Mouse (Mus musculus): ENCODE measurements around the gene Larp6. TPM values are rescaled to one million over a fixed set of nuclear protein-coding genes. Genes with fewer than 3 reads are reported as not detected.

The Larp6 gene
- total and polyA plus RNA-seq, 3 experiments, result not detected

Other genes with a start within 250 kb of the Larp6 start
- 0.08 TPM in 1 of 2 replicates, not detected in the other for gene Thsd4, start 190.9 kb upstream of the Larp6 start, total RNA-seq (2012; rRNA removed)
- gene Thsd4, start 190.9 kb upstream of the Larp6 start, polyA plus RNA-seq (2012; ENCODE audit: insufficient read depth in 1 of 2, insufficient read length in 2 of 2, low read depth in 1 of 2, low replicate concordance in 2 of 2, missing spikeins in 1 of 2), result under 1 TPM in 1 of 2 experiments, not detected in 1; 0.08 TPM
- 2.7 and 3.3 TPM in 2 replicates for gene Lrrc49, start 24.8 kb upstream of the Larp6 start, total RNA-seq (2012; rRNA removed)
- 1 to 10 TPM in 1 of 2 experiments, not detected in 1; 5.5 TPM for gene Lrrc49, start 24.8 kb upstream of the Larp6 start, polyA plus RNA-seq (2012; ENCODE audit: insufficient read depth in 1 of 2, insufficient read length in 2 of 2, low read depth in 1 of 2, low replicate concordance in 2 of 2, missing spikeins in 1 of 2)
- gene Uaca, start 81.6 kb downstream of the Larp6 start, total RNA-seq (2012; rRNA removed), result 9.7 and 10.9 TPM in 2 replicates
- 10 to 100 TPM in 1 of 2 experiments, not detected in 1; 11.4 TPM for gene Uaca, start 81.6 kb downstream of the Larp6 start, polyA plus RNA-seq (2012; ENCODE audit: insufficient read depth in 1 of 2, insufficient read length in 2 of 2, low read depth in 1 of 2, low replicate concordance in 2 of 2, missing spikeins in 1 of 2)